Mouse (Mus musculus) ES-E14 (cell line): ENCODE measurements around the gene Inca1. TPM values are rescaled to one million over a fixed set of nuclear protein-coding genes. Genes with fewer than 3 reads are reported as not detected.

Experiments
- DNase-seq: peaks from one replicate; pipeline ENCODE4 v3.0.0-alpha.2; 2013; ENCODE audit warnings: low read depth, low spot score
- H3K27ac ChIP-seq: 2 replicates; pipeline ENCODE4 v1.5.1; 2012; ENCODE audit warnings: low read depth, mild to moderate bottlenecking, low read length, moderate library complexity, mixed read lengths; ENCODE audit not compliant: poor library complexity, insufficient read depth, severe bottlenecking
- H3K36me3 ChIP-seq: 2 replicates; pipeline ENCODE4 v1.6.1; 2012; ENCODE audit warnings: mild to moderate bottlenecking, low read length, moderate library complexity, mixed read lengths; ENCODE audit not compliant: control insufficient read depth, poor library complexity, insufficient read depth, severe bottlenecking
- H3K4me1 ChIP-seq, 2 experiments: fragments of 150-350 bp in 1 of 2; sonication (generic) in 1 of 2; 2 replicates each; pipeline ENCODE4 v1.6.1; 2012; ENCODE audit warnings: low read length in 2 of 2, mild to moderate bottlenecking in 1 of 2, mixed read lengths in 1 of 2; ENCODE audit not compliant: control insufficient read depth in 2 of 2, insufficient read depth in 2 of 2, poor library complexity in 1 of 2
- H3K4me3 ChIP-seq, 2 experiments: fragments of 150-350 bp in 1 of 2; sonication (generic) in 1 of 2; 2 replicates each; pipeline ENCODE4 v1.5.1; 2012; ENCODE audit warnings: low read length in 2 of 2, low read depth in 1 of 2, mild to moderate bottlenecking in 1 of 2, mixed read lengths in 1 of 2; ENCODE audit not compliant: insufficient read depth in 1 of 2, poor library complexity in 1 of 2, severe bottlenecking in 1 of 2
- H3K9ac ChIP-seq: 2 replicates; pipeline ENCODE4 v1.6.1; 2012; ENCODE audit warnings: low read depth, mild to moderate bottlenecking, low read length, mixed read lengths; ENCODE audit not compliant: poor library complexity, insufficient read depth, severe bottlenecking
- H3K9me3 ChIP-seq: fragments of 150-350 bp; sonication (generic); 2 replicates; pipeline ENCODE4 v1.6.1; 2012; ENCODE audit warnings: low read depth, mild to moderate bottlenecking, low read length; ENCODE audit not compliant: control insufficient read depth, insufficient read depth
- CHD2 ChIP-seq: IDR thresholded peaks from 2 replicates; pipeline ENCODE4 v1.6.1; 2014; ENCODE audit warnings: mild to moderate bottlenecking, low read depth, low read length, inconsistent platforms
- HCFC1 ChIP-seq: IDR thresholded peaks from 2 replicates; pipeline ENCODE4 v1.6.1; 2012; ENCODE audit warnings: low read length, inconsistent platforms, borderline replicate concordance; ENCODE audit not compliant: insufficient read depth
- MAFK ChIP-seq: IDR thresholded peaks from 2 replicates; pipeline ENCODE4 v1.6.1; 2014; ENCODE audit warnings: mild to moderate bottlenecking, low read depth, low read length, inconsistent platforms; ENCODE audit not compliant: insufficient read depth
- ZC3H11A ChIP-seq: IDR thresholded peaks from 2 replicates; pipeline ENCODE4 v1.6.1; 2012; ENCODE audit warnings: low read depth, mild to moderate bottlenecking, inconsistent platforms, low read length, borderline replicate concordance
- ZNF384 ChIP-seq: IDR thresholded peaks from 2 replicates; pipeline ENCODE4 v1.6.1; 2012; ENCODE audit warnings: low read depth, low read length, inconsistent platforms
- in situ Hi-C, 2 experiments: fragments of 600-800 bp; cut with MboI; formaldehyde crosslinking; loops; one replicate each; pipeline ENCODE4 v1.15.1; 2025; ENCODE audit warnings: low sequenced_read_pairs in 2 of 2, inconsistent platforms in 1 of 2; ENCODE audit not compliant: unreplicated experiment in 2 of 2
- total RNA-seq: library from RNA; depleted of rRNA; stranded (reverse); fragments of 300-350 nt; gene quantifications from 2 replicates; pipeline ENCODE4 v1.2.3, GENCODE M21; 2012

Inca1 gene
- total RNA-seq, 1 experiment: 1.2 TPM

DNA sequence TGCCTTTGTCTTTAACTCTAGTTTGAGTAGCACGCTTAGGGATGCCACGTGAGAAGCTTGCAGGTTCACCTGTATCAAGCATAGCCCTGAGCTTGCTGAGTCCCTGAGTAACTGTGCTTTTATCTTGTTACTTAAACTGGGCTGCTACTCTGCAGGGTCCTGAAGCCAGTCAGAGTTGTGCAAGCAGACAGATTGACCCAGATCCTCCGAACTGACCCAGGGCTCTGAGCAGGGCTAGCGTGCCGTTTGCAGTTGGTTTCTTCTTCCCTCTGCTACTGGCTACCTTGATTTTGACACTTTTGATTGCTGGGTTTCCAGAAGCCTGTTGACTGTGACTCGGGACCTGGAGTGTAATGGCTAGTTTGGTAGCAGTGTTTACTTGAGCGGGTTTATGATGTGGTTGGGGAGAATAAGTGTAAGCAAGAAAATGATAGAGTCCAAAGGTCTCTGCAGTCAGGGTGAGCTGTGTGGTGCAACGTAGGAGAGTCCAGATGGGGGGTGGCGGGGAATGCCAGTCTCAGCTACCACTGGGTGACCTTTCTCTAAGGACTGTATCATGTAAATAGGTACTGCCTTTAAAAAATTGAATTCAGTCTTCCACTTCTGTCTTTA lies 30.6 kb upstream of the Inca1 start:
- H3K4me3 ChIP-seq: no peak overlapping the region
- peaks cover 26% of the 10 kb centered on the region for H3K36me3 ChIP-seq
- H3K9me3 ChIP-seq: no peaks in the 10 kb centered on the region
- no peak for TF ChIP-seq ZC3H11A
- TF ChIP-seq CHD2: no peak
- in situ Hi-C loops: no loop called here
- H3K27ac ChIP-seq: no peak overlapping the region
- DNase-seq: no peak
- no peak overlapping the region for H3K9ac ChIP-seq
- H3K4me1 ChIP-seq: no peaks in the 10 kb centered on the region; a peak in 1 of 4 replicates

DNA sequence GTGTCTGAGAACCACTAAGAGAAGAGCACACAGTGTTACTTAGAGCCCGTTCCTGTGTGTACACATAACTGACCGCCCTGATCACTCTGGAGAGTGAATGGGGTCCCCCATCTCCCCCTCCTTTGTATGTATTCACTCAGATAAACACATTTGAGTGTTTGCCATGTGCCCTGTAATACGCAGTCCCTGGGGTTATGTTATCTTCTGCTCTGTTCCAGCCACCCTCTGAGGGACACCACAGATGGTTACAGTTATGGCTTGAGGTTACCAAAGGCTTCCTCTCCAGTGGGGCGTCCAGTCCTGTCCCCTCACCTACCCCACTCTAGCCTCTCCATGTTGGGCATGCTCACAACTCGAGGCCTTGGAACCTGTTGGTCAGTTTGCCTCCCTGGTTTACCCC lies 27.4 kb upstream of the Inca1 start:
- TF ChIP-seq MAFK: no peak
- no peak for TF ChIP-seq HCFC1
- no peak for TF ChIP-seq ZNF384
- no peak for TF ChIP-seq ZC3H11A
- no peak for DNase-seq
- H3K9me3 ChIP-seq: no peaks in the 10 kb centered on the region
- no peak overlapping the region for H3K27ac ChIP-seq
- peaks cover 44% of the 10 kb centered on the region for H3K36me3 ChIP-seq
- H3K9ac ChIP-seq: no peak overlapping the region
- in situ Hi-C loops: no loop called here
- H3K4me1 ChIP-seq: no peaks in the 10 kb centered on the region
- no peak overlapping the region for H3K4me3 ChIP-seq

DNA sequence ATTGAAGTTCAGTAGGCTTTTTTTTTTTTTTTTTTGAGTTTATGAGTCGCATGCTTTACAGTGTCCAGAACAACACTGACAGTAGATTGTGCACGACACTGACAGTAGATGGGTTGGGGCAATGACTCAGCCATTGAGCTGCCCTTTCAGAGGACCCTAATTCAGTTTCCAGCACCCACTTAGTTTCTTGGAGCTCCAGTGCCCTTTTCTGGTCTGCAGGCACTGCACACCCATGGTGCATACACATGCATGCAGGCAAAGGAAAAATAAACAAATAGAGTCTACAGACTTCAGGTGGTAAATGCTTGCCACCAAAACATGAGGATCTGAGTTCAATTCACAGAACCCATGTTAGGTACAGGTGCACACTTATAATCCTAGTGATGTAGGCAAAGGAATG lies 26.6 kb upstream of the Inca1 start:
- Histone ChIP-seq H3K9me3 (no peaks in the 10 kb centered on the region), H3K4me1 (no peaks in the 10 kb centered on the region), H3K9ac (no peak overlapping the region), H3K27ac (no peak overlapping the region), H3K36me3 (peaks cover 46% of the 10 kb centered on the region), H3K4me3 (no peak overlapping the region; a peak in 1 of 4 replicates)
- no peak for TF ChIP-seq MAFK
- TF ChIP-seq ZC3H11A: no peak
- no peak for TF ChIP-seq CHD2
- no peak for TF ChIP-seq HCFC1
- no peak for TF ChIP-seq ZNF384
- no peak for DNase-seq
- in situ Hi-C loops: no loop called here

DNA sequence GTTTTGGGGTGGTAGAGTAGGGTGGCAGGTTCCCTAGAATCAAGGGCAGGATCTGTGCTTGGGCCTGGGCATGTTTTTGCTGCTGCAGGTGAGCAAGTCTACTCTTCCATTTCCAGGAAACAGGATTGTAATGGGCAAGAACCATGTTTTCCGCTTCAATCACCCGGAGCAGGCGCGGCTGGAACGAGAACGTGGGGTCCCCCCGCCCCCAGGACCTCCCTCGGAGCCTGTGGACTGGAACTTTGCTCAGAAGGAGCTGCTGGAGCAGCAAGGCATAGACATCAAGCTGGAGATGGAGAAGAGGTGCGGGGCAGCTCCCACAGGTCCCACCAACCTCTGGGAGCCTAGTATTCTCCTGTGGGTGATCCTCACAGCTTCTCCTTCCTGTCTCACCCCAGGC lies 24.8 kb upstream of the Inca1 start:
- Histone ChIP-seq H3K4me1 (no peaks in the 10 kb centered on the region), H3K9me3 (no peaks in the 10 kb centered on the region), H3K9ac (no peak overlapping the region), H3K36me3 (peaks cover 54% of the 10 kb centered on the region), H3K27ac (no peak overlapping the region), H3K4me3 (no peak overlapping the region)
- in situ Hi-C loops: no loop called here
- no peak for TF ChIP-seq ZC3H11A
- no peak for TF ChIP-seq ZNF384
- TF ChIP-seq MAFK: no peak
- no peak for TF ChIP-seq CHD2
- TF ChIP-seq HCFC1: no peak
- DNase-seq: no peak

DNA sequence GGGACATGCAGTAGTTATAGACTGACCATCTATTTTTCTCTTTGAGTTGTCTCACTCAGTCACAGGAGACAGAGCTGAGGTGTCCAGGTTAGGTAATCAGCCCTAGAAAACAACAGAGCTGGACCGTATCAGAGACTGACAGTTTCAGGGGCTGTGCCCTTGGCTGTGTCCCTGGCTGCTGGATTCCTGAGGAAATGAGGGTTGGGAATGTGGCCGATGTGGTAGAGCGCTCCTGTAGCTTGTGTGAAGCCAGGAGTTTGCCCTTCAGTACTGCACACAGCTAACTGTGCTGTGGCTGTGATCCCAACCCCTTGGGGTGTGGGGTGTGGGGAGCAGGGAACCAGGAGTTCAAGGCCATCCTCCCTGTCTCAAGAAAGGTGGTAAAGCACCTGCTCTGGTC lies 21.1 kb upstream of the Inca1 start:
- H3K36me3 ChIP-seq: peaks cover 46% of the 10 kb centered on the region
- no peak for TF ChIP-seq ZC3H11A
- TF ChIP-seq MAFK: no peak
- no peak for TF ChIP-seq HCFC1
- TF ChIP-seq ZNF384: no peak
- no peak for TF ChIP-seq CHD2
- DNase-seq: no peak
- H3K4me1 ChIP-seq: no peaks in the 10 kb centered on the region
- no peak overlapping the region for H3K4me3 ChIP-seq
- no peak overlapping the region for H3K9ac ChIP-seq
- H3K9me3 ChIP-seq: no peaks in the 10 kb centered on the region
- H3K27ac ChIP-seq: no peak overlapping the region
- in situ Hi-C loops: no loop called here
